Mouse (Mus musculus) kidney, postnatal 25 days (tissue): ENCODE measurements at regions not wholly inside any gene's neighbourhood (a gene's known extent, or its start where the extent isn't known, plus 50 kb on each side); places are given as distances from the start of the nearest gene placed in this dataset.
A peak's percentile ranks its signal among the peaks of the same experiment; 100 is the strongest.

Experiments used
- DNase-seq, 2 experiments: peaks; one replicate each; pipeline ENCODE4 v3.0.0; 2021; ENCODE audit warnings: mixed read lengths in 2 of 2

- no peak for DNase-seq
Measured at GRCm38 (mm10) chr4:39508866-39509265, 58.8 kb downstream of the 1700009N14Rik start.

- DNase-seq, result no peak
Measured at GRCm38 (mm10) chr4:39527492-39527891, 77.4 kb downstream of the 1700009N14Rik start.

GRCm38 (mm10) chr4:39528661-39529060 is 78.6 kb downstream of the 1700009N14Rik start:
- DNase-seq, result no peak

GRCm38 (mm10) chr4:39556101-39556763 is 106.1 kb downstream of the 1700009N14Rik start:
- DNase-seq, result no peak

- no peak for DNase-seq
Measured at GRCm38 (mm10) chr4:39597426-39597825, 147.3 kb downstream of the 1700009N14Rik start.

GRCm38 (mm10) chr4:39605046-39605445 is 155.0 kb downstream of the 1700009N14Rik start:
- no peak for DNase-seq

- no peak for DNase-seq
Measured at GRCm38 (mm10) chr4:39644136-39644535, 194.0 kb downstream of the 1700009N14Rik start.

GRCm38 (mm10) chr4:39644849-39645248 is 194.8 kb downstream of the 1700009N14Rik start:
- DNase-seq, result no peak

GRCm38 (mm10) chr4:39660538-39660937 is 210.4 kb downstream of the 1700009N14Rik start:
- no peak for DNase-seq

- no peak for DNase-seq
Measured at GRCm38 (mm10) chr4:39672609-39673008, 222.5 kb downstream of the 1700009N14Rik start.

- no peak for DNase-seq
Measured at GRCm38 (mm10) chr4:39695236-39695635, 245.1 kb downstream of the 1700009N14Rik start.

- DNase-seq, result peak; percentile 25 to 39
Measured at GRCm38 (mm10) chr4:39697565-39697964, 247.5 kb downstream of the 1700009N14Rik start.

- DNase-seq, result no peak
Measured at GRCm38 (mm10) chr4:39699347-39699746, 249.3 kb downstream of the 1700009N14Rik start.

- no peak for DNase-seq
Measured at GRCm38 (mm10) chr4:39717477-39717876, 267.4 kb downstream of the 1700009N14Rik start.

- no peak for DNase-seq
Measured at GRCm38 (mm10) chr4:39718691-39719090, 268.6 kb downstream of the 1700009N14Rik start.

GRCm38 (mm10) chr4:39719951-39720350 is 269.9 kb downstream of the 1700009N14Rik start:
- DNase-seq, result no peak

- DNase-seq, result no peak
Measured at GRCm38 (mm10) chr4:39721524-39721923, 271.4 kb downstream of the 1700009N14Rik start.

- DNase-seq, result no peak
Measured at GRCm38 (mm10) chr4:39765586-39765985, 315.5 kb downstream of the 1700009N14Rik start.

GRCm38 (mm10) chr4:39791096-39791495 is 341.0 kb downstream of the 1700009N14Rik start:
- DNase-seq, result no peak

- DNase-seq, result no peak
Measured at GRCm38 (mm10) chr4:39809950-39810349, 332.9 kb upstream of the Aco1 start.

GRCm38 (mm10) chr4:39812766-39813165 is 330.1 kb upstream of the Aco1 start:
- no peak for DNase-seq

- no peak for DNase-seq
Measured at GRCm38 (mm10) chr4:39815620-39816019, 327.3 kb upstream of the Aco1 start.

GRCm38 (mm10) chr4:39817675-39818074 is 325.2 kb upstream of the Aco1 start:
- no peak for DNase-seq

GRCm38 (mm10) chr4:39833634-39834033 is 309.2 kb upstream of the Aco1 start:
- DNase-seq, result no peak
